Mouse (Mus musculus): Measurements from ENCODE around the gene Hsd11b2. TPM values are rescaled to one million over a fixed set of nuclear protein-coding genes. Genes with fewer than 3 reads are reported as not detected.

Hsd11b2 gene
- total RNA-seq (2021): not detected
- long read RNA-seq, experiment 1: 0 reads
- long read RNA-seq, experiment 2: 0 reads

DNA sequence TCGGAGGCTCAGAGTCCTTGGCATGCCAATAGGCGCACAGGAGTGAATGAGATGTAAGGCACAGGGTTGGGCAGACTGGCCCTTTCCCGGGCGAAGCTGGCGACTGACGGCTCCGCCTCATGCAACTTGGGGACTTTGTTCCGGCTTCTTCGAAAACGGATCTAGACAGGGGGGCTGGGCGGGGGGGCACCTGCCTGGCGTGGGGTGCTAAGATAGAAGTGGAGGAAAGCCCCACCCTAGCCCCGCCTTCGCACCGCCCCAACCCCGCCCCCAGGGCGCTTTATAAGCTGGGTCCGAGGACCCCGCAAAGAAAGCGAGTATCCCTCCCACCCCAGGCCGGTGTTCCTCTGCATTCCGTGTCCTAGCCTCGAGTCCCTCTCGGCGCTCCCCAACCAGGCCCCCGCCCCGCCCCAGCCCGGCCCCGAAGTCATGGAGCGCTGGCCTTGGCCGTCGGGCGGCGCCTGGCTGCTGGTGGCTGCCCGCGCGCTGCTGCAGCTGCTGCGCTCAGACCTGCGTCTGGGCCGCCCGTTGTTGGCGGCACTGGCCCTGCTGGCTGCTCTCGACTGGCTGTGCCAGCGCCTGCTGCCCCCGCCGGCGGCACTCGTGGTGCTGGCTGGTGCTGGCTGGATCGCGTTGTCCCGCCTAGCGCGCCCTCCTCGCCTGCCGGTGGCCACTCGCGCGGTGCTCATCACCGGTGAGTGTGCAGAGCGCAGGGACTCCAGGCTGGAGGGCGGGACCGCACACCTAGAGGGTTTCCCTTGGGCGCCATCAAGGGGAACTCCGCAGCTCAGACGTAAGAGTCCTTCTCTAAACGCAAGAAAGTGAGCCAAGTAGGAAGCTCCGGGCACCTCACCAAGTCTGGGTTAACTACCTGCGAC, at the start of gene Hsd11b2:
Gene Hsd11b2, plus strand, starts transcription at position 320 of the 878 bp plus-strand sequence.
- peak within 1 kb of the TSS; percentile 74 for H3K4me3 ChIP-seq
- intact Hi-C loops (cut with DNase I): loop anchor here (2.0 to 5.0 kb wide), 2 partner anchors 14 to 36 kb away; no protein-coding TSS in a partner anchor
- peak within 1 kb of the TSS; percentile 59 for H3K27ac ChIP-seq
- peak; percentile 17; the same call in 1 of the 2 replicates for TF ChIP-seq CTCF (IDR thresholded peaks at IDR 0.05)
- DNase-seq: peak; percentile 83

DNA sequence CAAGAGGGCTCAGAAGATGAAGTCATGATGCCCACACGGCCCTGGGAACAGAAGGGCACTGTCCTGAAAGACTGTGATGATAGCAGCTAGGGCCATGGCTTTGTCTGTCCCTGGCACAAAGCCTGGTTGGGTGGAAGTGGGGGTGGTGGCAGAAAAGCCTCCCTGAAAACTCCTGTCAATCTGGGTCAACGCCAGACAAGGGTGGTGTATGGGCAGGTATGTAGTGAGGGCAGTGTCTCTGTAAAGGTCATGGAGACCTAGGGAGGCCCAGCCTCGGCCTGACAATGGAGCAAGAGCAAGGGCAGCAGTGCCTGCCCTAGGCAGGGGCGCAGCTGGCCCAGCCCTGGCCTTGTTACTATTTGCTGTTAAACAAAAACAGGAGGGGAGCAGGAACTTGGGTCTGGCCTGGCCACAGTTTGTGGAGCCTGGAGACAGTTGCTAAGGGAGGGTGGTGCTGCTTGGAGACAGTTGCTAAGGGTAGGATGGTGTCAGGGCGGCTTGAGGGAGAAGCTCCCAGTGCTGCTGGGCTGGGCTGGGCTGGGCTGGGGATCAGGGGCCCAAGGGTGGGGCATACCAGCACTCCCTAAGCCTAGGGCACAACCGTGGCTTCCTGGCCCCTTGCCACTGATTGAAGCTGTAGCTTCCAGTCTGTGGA, 49.4 kb upstream of the Hsd11b2 start:
- TF ChIP-seq CTCF (IDR thresholded peaks at IDR 0.05): no peak
- peak; percentile 75 for DNase-seq
- H3K4me3 ChIP-seq: peak overlapping the region; percentile 74
- intact Hi-C loops (cut with DNase I): no loop called here
- H3K27ac ChIP-seq: peak overlapping the region; percentile 82

DNA sequence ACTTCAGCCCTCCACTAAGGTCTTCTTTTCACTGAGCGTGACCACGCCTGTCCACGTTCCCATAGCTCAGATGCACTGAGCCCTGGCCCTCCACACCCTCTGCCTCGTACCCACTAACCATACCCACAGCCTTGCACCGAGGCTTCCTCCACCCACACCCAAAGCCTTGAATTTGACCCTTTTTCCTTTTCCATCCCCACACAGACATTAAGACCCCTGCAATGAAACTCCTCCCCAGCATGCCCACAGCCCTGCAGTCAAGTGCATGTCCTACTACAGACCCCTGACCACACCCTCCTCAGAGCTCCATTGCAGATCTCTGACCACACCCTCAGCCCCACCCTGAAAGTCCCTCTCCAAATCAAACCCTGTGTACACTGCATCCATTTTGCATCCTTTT, 48.7 kb upstream of the Hsd11b2 start:
- TF ChIP-seq CTCF (IDR thresholded peaks at IDR 0.05): no peak
- Histone ChIP-seq H3K27ac (peak overlapping the region; percentile 82), H3K4me3 (peak overlapping the region; percentile 74)
- DNase-seq: no peak
- intact Hi-C loops (cut with DNase I): loop anchor here (2.0 kb wide), 1 partner anchor 31 kb away; no protein-coding TSS in a partner anchor

DNA sequence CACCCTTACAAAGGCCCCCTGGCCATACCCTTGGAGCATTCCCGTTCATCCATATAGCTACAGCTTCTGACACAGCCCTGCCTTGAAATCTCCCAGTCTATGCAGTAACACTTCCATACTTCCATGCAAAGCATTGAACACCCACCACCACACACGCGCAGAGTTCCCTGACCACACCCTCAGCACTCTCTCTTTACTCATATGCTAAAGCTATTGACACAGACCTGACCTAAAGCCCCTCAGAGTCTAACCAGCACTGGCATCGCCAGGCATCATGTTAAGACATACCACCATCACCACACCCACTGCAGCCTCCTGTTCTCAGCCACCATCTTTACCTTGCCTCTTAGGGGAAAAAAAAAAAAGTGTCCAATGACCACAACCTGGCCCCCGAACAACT, 48.3 kb upstream of the Hsd11b2 start:
- DNase-seq: no peak
- peak overlapping the region; percentile 82 for H3K27ac ChIP-seq
- H3K4me3 ChIP-seq: peak overlapping the region; percentile 74
- TF ChIP-seq CTCF (IDR thresholded peaks at IDR 0.05): no peak
- intact Hi-C loops (cut with DNase I): loop anchor here (2.0 kb wide), 1 partner anchor 31 kb away; no protein-coding TSS in a partner anchor

DNA sequence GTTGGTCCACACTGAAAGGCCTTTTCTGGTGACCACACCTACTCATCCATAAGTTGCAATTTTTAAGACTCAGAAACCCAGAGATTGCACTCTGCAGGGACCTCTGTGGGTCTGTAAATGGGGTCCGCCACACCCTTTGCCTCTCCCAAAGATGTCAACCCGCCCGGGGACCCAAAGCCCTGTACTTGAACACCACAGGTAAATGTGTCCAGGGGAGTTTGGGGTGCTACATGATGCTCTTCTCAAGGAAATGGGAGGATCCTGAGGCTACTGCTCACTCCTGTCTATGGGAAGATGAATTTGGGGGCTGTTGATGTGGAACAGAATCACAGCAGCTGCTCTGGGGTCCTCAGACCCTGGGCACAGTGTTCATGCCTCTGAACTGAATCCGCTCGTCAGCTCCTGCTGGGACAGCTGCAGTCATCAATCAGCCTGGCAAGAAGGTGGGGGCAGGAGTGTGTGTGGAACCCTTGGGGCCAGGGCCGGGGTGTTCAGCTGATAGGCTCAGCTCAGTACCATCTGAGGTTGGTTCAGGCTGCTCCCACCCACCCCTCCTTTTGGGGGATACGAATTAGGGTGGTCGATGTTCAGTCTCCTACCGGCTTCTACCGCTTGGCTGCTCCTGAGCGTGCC, 47.8 kb upstream of the Hsd11b2 start:
- DNase-seq: no peak
- intact Hi-C loops (cut with DNase I): loop anchor here (2.0 kb wide), 1 partner anchor 32 kb away; no protein-coding TSS in a partner anchor
- TF ChIP-seq CTCF (IDR thresholded peaks at IDR 0.05): no peak
- H3K4me3 ChIP-seq: peak overlapping the region; percentile 74
- peak overlapping the region; percentile 82 for H3K27ac ChIP-seq

DNA sequence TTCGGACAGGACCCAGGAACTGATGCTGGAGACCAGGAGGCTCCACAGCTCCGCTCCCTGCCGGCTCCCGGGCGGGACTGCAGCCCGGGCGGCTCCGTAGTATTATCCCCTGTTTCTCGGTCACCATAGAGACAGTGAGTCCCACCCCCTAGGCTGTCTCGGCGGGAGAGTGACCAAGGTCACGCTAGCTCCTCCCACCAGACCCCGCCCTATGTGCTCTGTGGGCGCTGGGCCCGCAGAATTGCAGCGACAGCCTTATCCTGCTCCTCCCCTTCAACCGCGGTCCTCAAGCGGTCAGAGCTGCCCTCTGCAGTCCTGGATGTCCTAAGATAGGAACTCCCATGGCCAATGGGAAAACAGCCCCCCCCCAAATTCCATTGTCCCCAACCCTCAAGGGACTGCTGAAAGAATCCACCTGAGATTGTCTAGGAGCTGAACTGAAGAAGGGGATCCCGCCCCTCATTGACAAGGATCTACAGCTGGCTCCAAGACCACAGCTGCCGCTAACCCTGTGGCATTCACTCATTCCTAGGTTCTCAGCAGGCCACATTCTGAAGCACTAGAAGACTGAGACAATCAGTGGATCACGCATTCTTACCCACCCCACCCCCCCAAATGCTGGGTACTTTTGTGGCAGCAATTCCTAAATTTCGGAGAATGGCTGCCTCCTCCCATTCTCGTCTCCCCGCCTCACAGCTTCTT, 47.1 kb upstream of the Hsd11b2 start, which contains the start of gene Tppp3:
Gene Tppp3, minus strand, starts transcription at position 213 of the 702 bp plus-strand sequence.
- intact Hi-C loops (cut with DNase I): loop anchor here (2.0 kb wide), 1 partner anchor 33 kb away; no protein-coding TSS in a partner anchor
- TF ChIP-seq CTCF (IDR thresholded peaks at IDR 0.05): peak; percentile 75
- DNase-seq: peak; percentile 98
- H3K27ac ChIP-seq: peak within 1 kb of the TSS; percentile 82
- peak within 1 kb of the TSS; percentile 74 for H3K4me3 ChIP-seq

DNA sequence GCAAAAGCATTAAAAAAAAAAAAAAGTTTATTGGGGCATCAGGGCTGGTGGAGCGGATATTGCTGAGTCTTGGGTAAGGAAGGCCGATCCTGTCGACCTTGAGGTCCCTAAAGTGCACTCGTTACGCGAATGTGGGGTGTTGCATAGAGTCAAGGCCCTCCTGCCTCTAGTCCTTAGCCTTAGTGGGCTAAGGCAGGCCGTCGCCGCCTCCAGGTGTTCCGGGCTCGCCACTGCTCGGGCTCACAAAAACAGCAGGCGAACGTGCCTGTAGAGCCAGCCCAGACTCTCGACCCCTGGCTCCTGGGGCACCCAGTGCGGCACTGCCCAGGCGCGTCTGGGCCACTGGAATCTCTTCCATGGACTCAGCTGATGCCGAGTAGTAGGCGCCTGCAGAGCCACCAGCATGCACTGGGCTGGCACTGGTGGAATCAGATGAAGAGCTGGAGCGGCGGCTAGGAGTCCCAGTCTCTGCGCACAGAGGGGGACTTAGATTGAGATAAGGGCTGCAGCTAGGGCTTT, 46.1 kb upstream of the Hsd11b2 start:
- Histone ChIP-seq H3K4me3 (no peak overlapping the region), H3K27ac (peak overlapping the region; percentile 82)
- peak; percentile 22 for DNase-seq
- no peak for TF ChIP-seq CTCF (IDR thresholded peaks at IDR 0.05)
- intact Hi-C loops (cut with DNase I): no loop called here

DNA sequence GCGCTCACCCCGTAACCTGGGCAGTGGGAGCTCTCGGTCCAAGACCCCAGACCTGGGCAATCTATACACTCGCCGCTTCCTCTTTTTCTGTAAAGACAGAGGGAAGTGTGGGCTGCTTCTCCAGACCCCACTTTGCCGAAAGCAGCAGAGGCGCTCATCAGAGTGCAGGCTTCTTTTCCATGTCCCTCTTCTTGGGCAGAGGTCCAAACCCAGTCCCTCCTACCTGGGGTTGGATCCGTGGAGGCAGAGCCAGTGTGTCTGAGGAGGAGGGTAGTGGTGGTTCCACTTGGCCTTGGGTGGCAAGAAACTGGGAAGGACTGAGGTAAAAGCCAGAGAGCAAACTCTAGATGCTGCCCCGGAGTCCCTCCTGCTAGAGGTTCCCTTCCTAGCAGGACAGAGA, 45.6 kb upstream of the Hsd11b2 start:
- intact Hi-C loops (cut with DNase I): no loop called here
- DNase-seq: peak; percentile 22
- peak overlapping the region; percentile 82 for H3K27ac ChIP-seq

DNA sequence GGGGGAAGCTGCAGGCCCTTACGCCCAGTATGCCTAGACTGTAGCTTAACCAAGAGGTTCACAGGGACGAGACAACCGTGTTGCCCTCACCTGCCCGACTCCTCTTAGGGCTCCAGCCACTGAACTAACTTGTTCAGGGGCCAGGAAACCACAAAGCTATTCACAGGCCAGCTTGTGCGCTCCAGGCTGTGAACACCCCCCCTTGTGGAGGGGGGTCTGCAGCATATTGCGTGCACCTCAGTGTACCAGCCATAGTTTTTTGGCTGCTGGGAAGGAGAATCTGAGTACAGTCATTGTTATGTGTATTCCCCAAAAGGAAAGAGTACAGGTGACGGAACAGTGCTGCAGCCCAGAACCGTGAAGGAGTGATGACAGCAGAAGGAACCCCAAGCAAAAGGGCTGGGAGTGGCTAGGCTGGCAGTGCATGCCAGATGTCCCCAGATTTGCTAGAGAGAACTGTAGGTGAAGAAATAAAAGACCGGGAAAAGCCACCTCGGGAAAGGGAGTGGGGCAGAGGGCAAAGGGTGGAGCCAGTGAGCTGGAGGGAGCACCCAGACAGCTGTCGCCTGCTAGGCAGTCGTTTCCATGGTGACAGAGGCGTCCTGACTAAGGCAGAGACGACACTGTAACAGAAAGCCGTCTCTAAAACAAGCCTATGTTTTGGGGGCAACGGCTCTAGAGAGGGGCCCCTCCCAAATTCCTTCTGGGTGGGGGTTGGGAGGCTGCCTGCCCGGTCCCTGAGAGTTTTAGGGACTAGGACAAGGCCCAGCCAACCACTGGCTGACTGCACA, 44.5 kb upstream of the Hsd11b2 start:
- Histone ChIP-seq H3K27ac (peak overlapping the region; percentile 82), H3K4me3 (peak overlapping the region; percentile 53)
- no peak for TF ChIP-seq CTCF (IDR thresholded peaks at IDR 0.05)
- DNase-seq: peak; percentile 75
- intact Hi-C loops (cut with DNase I): no loop called here

More for the DNA sequence above, 45.6 kb upstream of the Hsd11b2 start:
- no peak overlapping the region for H3K4me3 ChIP-seq
- TF ChIP-seq CTCF (IDR thresholded peaks at IDR 0.05): no peak

DNA sequence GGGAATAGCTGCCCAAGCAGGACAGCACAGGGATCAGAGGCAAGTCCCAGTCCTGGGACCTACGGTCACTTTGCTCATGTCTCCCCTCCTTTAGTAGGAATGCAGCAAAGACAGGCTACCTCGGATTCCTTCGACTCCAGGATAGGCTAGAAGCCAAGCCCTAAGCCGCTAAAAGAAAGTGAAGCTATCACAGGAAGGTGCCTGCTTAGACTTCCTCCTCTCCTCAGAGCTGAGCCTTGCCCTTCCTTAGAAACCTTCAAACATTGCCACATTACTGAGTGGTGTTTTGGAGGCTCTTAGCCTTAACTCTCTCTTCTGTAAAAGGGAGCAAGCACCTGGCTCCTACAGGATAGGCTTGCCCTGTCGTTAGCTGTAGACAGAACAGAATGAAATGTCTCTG, 43.9 kb upstream of the Hsd11b2 start:
- intact Hi-C loops (cut with DNase I): no loop called here
- TF ChIP-seq CTCF (IDR thresholded peaks at IDR 0.05): no peak
- Histone ChIP-seq H3K4me3 (peak overlapping the region; percentile 53), H3K27ac (peak overlapping the region; percentile 82)
- DNase-seq: no peak

DNA sequence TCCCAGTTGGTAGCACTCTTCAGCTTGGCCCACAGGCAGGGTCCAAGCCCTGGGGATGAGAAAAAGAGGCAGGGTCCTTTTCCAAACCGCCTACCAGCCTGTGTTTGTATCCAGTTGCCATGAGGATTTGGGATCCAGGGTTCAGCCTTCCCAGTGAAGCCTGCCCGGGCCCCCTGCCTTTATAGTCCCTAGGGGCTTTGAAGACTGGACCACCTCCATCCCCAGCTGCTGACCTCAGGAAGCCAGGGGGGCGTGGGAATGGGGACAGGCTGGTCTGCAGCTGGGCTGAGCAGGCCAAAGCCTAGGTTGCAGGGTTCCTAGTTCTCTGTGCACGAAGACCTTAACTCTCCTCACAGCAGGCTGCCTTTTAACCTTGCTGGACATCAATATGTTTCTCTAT, 43.3 kb upstream of the Hsd11b2 start:
- peak; percentile 78 for DNase-seq
- Histone ChIP-seq H3K27ac (peak overlapping the region; percentile 82), H3K4me3 (peak overlapping the region; percentile 53)
- TF ChIP-seq CTCF (IDR thresholded peaks at IDR 0.05): no peak
- intact Hi-C loops (cut with DNase I): no loop called here
